Mouse (Mus musculus) ovary, postnatal 14 days (tissue): ENCODE results near the gene Zc3h13.
A peak's percentile ranks its signal among the peaks of the same experiment; 100 is the strongest.

ENCODE experiments used
- DNase-seq: peaks from one replicate; pipeline ENCODE4 v3.0.0; 2022; ENCODE audit warnings: low spot score

Zc3h13 gene

DNA sequence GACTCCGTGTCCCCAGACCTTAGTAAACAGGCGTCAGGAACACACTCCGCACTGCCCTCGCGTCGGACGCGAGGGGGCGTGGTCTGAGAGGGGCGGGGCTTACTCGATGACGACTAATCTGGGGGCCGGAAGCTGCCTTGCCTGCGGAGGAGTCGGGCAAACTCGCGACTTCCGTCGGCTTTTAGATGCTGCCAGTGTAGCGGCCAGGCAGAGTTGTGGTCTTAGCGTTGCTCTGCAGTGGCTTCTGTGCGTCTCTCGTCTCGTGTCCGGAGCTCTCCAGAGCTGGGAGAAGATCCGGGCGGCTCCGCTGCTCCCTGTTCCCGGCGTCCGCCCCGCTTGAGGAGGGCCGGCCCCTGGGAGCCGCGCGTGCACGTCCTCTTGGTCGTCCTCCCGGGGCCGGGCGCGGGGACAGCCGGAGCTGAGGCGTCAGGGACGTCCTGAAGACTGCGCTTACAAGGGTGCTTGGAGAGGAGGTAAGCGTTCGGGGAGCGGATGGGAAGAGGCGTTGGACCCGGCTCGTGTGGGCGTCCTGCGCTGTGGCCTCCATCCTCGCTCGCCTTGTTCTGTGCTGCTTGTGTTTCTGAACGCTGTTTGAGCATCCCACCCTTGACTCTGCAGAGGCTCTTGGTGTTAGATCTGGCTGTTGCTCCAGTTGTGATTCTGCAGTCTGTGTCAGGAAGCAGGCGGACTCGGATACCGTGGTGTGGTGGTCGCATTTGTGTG is at the start of gene Zc3h13:
TSS of gene Zc3h13 (plus strand) at position 181 of the 723 bp plus-strand sequence.
- peak; percentile 98 for DNase-seq

GRCm38 (mm10) chr14:75235552-75235951 is 48.6 kb upstream of the Zc3h13 start:
- DNase-seq = no peak

DNA sequence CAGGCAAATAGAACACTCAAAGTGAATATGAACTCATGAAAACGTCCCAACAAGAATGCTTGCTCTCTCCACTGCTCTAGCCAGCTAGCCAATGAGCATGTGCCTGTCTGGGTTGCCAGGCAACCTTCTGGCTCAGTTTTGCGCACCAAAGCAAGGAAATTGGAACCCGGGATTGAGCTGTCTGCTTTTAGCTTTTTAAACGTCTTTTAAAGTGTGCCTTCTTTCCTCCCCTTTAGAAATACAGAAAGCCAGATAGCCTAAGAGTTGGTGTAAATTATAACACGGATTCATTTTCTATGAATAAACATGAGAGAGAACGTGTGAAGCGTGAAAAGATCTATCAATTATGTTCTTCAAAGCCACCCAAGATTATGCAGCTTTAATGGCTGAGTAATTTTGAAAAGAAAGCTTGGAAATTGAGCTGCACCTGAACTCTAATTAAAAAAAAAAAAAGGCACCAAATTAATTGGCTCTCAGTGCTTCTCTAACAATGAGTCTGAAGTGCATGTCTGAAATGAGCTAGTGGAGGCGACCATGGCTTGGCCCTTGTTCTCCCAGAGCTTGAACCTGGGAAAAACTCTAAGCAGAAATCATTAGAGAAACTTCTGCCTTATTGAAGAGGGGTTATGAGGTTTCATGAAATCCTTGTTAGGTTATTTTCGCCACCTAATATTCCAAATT is 48.1 kb upstream of the Zc3h13 start:
- no peak for DNase-seq

DNA sequence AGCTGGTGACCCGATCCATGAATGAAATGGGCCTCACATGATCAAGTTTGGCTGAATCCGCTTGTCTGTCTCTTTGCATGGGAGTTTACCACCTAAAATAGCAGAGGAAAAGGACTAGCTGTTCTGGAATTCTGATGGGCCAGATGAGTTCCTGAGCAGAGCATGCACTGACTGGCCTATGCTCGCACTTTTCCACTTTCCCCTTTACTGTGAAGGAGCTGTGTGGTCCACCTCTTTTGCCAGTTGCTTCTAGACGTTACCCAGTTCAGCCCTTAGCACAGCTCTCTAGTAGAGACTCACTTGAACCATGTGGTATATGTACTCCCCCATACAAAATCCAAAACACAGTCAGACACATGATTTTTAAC is 47.6 kb upstream of the Zc3h13 start:
- DNase-seq = no peak

- no peak for DNase-seq
These were observed 47.1 kb upstream of the Zc3h13 start for GRCm38 (mm10) chr14:75237096-75237495.

DNA sequence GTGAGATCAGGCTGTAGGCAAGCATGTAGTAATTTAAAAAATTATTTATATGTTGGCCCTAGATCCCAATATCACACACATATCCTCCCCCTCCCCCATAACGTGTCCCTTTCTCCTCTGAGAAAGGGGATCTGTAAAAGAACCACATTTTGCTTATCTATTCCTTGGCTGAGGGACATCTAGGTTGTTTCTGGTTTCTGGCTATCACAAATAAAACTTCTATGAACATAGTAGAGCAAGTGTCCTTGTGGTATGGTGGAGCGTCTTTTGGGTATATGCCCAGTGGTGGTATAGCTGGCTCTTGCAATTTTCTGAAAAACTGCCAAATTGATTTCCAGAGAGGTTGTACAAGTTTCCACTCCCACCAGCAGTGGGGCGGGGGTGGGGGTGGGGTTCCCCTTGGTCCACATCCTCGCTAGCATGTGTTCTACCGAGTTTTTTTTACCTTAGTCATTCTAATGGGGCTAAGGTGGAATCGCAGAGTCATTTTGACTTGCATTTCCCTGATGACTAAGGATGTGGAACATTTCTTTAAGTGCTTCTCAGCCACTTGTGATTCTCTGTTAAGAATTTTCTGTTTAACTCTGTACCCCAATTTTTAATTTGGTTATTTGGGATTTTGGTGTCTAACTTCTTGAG is 46.0 kb upstream of the Zc3h13 start:
- no peak for DNase-seq

GRCm38 (mm10) chr14:75242087-75242486 is 42.1 kb upstream of the Zc3h13 start, which contains the start of gene Cpb2:
Cpb2 (plus strand) TSS chr14:75242287.
- no peak for DNase-seq

GRCm38 (mm10) chr14:75246024-75247000 is 37.9 kb upstream of the Zc3h13 start:
- no peak for DNase-seq

DNA sequence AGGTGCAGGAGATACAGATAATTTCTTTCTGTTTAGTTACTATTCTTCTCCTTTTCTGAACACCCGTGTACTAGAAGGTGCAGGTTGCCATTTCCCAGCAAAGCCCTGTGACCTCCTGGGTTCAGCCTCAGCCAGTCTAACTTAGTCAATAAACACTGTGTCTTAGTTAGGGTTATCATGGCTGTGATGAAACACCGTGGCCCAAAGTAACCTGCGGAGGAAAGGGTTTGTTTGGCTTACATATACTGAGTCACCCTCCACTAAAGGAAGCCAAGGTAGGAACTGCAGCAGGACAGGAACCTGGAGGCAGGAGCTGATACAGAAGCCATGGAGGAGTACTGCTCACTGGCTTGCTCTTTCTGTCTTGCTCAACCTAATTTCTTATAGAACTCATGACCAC is 33.7 kb upstream of the Zc3h13 start:
- DNase-seq = no peak

GRCm38 (mm10) chr14:75256521-75256920 is 27.7 kb upstream of the Zc3h13 start:
- DNase-seq = no peak

- DNase-seq = no peak
These were observed 14.6 kb upstream of the Zc3h13 start for GRCm38 (mm10) chr14:75269531-75269930.

DNA sequence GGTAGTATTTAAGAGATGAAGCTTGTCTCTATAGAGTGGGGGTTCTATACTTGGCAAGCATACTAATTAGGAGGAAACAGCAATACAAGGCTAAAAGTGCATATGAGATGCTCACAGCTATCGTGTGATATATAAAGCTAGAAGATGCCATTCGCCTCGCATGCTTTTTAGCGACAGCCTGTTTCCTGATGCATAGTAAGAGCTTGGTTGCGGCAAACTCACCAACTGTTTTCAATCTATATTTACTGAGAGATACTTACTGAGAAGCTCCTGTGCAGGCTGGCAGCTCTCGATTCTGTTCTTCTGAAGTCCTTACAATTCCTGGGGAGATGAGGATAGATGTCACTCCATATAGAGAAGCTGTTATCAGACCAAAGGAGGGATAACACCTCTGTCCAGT is 4.5 kb upstream of the Zc3h13 start:
- no peak for DNase-seq

DNA sequence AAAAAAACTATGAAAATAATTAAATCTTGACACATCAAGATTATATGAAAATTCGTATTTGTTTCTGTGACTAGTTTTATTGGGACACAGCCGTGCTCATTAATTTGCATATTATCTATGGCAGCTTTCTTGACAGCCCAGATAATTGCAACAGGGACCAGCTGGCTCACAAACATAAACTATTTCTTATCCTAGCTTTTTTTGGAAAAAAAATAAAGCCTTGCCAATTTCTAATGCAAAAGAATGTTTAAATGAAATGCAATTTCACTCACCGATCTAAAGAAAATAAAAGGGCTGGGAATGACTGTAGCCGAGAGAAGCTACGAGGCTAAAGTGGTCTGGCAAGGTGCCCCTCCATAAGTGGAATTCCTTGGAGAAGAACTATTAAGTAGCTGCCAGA is 3.8 kb upstream of the Zc3h13 start:
- DNase-seq = no peak

GRCm38 (mm10) chr14:75283609-75284192 is 472 bp upstream of the Zc3h13 start:
- DNase-seq = peak; percentile 10

GRCm38 (mm10) chr14:75301081-75301480 is 16.9 kb downstream of the Zc3h13 start:
- DNase-seq = no peak

- no peak for DNase-seq
These were observed 19.6 kb downstream of the Zc3h13 start for GRCm38 (mm10) chr14:75303807-75304206.

DNA sequence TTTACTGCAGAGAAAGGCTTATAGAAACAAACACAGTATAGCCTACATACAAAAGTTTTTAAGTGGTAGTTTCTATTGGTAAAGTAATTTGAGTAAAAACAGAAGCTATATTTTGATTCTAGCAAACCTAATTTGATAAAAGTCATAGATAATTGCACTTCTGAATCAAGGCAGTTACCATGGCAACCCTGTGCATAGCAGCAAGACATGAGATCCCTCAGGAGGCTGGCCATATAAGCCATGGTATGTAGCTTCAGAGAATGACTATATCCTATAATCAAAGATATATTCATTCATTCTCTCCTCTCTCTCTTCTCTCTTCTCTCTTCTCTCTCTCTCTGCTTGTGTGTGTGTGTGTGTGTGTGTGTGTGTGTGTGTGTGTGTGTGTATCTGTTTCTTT is 23.7 kb downstream of the Zc3h13 start:
- DNase-seq = no peak

- DNase-seq = no peak
These were observed 25.3 kb downstream of the Zc3h13 start for GRCm38 (mm10) chr14:75309336-75309992.

DNA sequence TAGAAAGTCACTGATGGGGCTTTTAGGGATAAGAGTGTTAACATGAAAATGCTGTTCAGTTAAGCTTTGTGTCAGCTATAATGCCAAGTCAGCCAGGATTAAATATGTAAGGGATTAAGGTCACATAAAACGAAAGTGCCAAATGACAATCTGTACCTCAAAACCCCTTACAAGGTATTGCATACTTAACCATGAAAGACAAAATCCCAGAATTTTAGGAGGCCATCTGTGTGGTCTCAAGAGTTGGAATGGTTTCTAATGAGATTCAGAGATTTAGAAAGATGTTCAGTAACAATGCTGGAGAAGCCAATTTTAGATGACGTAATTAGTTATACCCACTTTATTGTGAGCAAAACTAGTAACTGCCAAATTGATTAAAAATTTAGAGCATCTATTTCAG is 30.3 kb downstream of the Zc3h13 start:
- DNase-seq = no peak

- no peak for DNase-seq
These were observed 34.6 kb downstream of the Zc3h13 start for GRCm38 (mm10) chr14:75318736-75319135.

- no peak for DNase-seq
These were observed 36.1 kb downstream of the Zc3h13 start for GRCm38 (mm10) chr14:75320269-75320668.
